Mouse (Mus musculus): ENCODE measurements around the gene Loxl1.

- TF ChIP-seq CTCF (IDR thresholded peaks at IDR 0.05; ENCODE audit: low read depth) (no peak), EP300 (optimal IDR thresholded peaks at IDR 0.05) (no peak)
These were observed 15.0 kb downstream of the Loxl1 start for GRCm38 (mm10) chr9:58297961-58298477.
